Mouse (Mus musculus): Measurements from ENCODE around the gene Sypl2.
"Not testable (repeated sequence)": the region's sequence is repeated elsewhere in the genome, so short reads cannot be mapped to it uniquely, and the experiment has no call there.

Sypl2 gene

DNA sequence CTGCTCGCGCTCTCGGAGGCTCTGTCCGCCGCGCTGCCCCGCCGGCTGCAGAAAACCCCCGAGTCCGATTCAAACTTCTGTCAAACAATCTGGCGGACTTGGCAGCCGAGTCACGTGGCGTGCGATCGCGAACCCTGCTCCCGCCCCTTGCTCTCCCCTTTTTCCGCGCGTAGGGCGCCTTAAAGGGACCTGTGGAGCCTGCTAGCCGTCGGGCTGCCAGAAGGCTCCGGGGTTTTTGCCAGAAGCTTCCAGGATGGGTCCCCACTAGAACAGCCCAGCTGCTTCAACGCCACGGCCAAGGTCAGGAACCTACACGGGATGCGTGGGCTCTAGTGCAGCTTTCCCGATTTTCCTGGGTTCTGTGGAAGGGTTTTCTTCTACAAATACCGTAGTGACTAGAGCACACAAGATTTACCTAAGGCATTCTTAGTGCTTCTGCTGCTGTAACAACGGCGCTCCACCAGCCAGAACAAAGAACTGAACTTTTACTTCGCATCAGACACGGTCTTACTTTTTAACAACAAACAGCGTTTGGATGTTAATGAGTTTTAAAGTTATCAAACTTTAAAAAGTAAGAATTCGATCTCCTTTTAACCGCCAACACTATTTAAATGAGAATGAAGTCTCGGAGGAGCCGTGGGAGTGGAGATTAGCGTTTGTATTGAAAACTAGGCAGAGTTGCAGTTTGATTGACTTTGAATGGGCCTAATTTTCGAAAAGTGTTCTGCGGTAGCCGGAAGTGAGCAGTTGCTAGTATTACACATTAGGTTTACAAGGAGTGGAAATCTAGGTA is at the start of gene Sypl2:
Gene Sypl2 (minus strand): TSS at position 91 of the 793 bp plus-strand sequence.
- in situ Hi-C loops (cut with MboI, MseI): no loop called here

GRCm38 (mm10) chr3:108259319-108259718 is 32.9 kb upstream of the Sypl2 start:
- in situ Hi-C loops (cut with MboI, MseI): no loop called here

- in situ Hi-C loops (cut with MboI, MseI): no loop called here
These were observed 31.5 kb upstream of the Sypl2 start for GRCm38 (mm10) chr3:108257831-108258500.

DNA sequence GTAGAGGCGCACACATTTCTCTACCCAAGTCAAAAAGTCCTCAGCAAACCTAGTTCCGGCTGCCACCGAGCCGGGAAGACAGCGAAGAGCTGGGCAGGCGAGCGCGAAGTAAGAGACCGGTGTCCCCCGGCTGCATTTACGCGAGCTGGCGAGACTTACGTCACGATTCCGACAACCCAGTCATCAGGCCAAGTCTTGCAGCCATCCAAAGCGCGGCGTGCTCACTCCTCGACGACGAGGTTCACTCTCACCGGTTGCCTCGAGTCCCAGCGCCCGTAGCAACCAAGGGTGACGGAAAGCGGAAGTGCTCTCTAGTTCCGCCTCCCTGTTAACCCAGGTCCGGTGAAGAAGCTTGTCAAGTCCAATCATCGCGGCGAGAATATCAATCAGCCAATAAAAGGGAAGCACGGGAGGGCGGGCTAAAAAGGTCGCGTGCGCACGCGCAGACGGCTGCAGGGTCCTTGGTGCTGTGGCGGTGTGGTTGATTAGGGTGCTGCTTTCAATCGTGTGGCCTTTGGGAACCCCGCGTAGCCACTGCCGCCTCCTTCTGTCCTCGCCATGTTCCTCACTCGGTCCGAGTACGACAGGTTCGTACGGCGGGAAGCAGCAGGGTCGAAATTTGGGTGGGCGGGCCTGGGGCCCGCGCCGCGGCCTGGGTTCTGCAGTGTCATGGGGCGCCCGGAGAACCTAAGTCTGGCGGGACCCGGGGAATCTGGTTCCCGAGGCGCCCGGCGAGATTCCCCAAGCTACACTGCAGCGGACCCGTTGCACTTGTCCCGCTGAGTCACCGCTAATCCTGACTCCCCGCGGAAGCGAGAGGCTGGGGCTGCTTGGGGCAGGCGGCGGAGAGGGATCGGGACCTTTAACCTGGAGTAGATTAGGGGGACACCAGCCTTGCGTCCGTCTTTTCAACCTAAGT is 30.5 kb upstream of the Sypl2 start, which contains the start of gene Psma5:
Gene Psma5 (plus strand): TSS at position 208 of the 919 bp plus-strand sequence.
- in situ Hi-C loops (cut with MboI, MseI): no loop called here

GRCm38 (mm10) chr3:108246857-108247256 is 20.4 kb upstream of the Sypl2 start:
- in situ Hi-C loops (cut with MboI, MseI): no loop called here

DNA sequence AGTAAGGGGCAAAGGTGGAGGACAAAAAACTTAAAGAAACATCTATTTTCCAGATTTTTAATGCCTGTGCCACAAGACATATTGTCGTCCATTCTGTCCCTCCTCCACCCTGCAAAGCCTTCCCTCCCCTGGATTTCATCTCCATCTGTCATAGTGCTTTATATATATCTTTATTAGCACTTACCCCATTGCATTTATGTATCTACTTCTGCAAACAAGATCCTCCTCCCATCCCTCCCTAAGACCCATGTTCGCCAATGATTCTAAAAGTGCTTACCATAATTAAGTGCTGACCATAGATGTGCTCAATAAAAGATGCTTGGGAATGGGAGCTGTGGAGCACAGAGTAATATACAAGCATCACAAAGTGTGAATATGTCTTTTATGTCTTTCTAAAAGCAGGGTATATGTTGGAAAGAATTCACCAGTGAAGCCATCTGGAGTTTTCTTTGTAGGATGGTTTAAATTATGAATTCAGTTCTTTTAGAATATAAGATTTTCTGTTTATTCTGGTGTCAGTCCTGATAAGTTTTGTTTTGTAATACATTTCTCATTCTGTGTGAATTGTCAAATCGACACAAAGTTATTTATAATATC is 14.9 kb upstream of the Sypl2 start:
- in situ Hi-C loops (cut with MboI, MseI): no loop called here

DNA sequence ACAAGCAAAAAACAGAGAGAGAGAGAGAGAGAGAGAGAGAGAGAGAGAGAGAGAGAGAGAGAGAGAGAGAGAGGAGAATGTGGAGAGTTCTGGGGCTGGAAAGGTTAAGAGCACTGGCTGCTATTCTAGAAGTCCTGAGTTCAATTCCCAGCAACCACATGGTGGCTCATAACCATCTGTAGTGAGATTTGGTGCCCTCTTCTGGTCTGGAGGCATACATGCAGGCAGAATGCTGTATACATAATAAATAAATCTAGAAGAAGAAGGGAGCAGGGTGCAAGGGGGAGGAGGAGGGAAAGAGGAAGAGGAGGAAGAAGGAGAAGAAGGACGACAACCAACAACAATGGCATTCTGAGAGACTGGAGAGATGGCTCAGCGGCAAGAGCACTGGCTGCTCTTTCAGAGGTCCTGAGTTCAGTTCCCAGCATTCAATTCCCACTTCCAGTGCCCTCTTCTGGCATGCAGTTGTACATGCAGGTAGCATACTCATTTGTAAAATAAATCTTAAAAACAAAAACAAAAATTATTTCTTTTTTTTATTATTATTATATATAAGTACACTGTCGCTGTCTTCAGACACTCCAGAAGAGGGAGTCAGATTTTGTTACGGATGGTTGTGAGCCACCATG is 11.1 kb upstream of the Sypl2 start:
- in situ Hi-C loops (cut with MboI, MseI): not testable (repeated sequence)

DNA sequence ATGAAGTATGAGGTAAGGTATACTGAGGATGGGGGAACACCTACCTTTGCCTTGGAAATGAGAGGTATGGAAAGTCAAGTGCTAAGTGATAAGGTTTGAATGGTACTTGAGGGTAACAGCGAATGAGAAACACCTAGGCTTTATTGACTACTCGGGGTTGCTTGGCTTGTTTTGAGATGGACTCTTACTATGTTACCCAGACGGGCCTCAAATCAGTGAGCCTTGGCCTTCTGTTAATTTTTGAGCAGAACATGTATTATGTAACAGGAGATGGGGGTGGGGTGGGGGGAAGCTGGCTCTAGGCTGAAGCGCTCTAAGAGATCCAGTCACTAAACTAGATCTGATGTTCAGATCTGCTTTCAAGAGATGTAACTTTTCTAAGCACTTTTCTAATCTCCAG is 5.2 kb upstream of the Sypl2 start:
- in situ Hi-C loops (cut with MboI, MseI): no loop called here

GRCm38 (mm10) chr3:108227521-108227920 is 1.1 kb upstream of the Sypl2 start:
- in situ Hi-C loops (cut with MboI, MseI): no loop called here

- in situ Hi-C loops (cut with MboI, MseI): no loop called here
These were observed 514 bp downstream of the Sypl2 start for GRCm38 (mm10) chr3:108225711-108226557.

DNA sequence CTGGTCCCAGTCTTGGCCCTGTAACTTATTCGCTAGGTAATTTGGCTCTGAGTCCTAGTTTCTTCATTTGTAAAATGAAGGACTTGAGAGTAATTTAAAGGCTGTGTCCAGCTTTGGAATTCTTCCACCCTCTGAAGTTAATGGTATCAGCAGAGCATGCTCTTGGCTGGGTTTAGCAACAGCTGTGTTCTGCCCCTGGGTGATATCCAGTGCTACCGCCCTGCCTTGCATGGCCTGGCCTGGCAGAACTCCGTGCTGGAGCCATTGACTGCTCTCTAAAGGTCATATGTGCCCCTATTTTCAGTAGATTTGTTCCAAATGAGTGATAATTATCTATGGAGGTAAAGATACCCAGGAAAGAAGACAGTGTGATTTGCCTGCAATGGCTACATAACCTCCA is 5.8 kb downstream of the Sypl2 start:
- in situ Hi-C loops (cut with MboI, MseI): no loop called here

GRCm38 (mm10) chr3:108214734-108215133 is 11.7 kb downstream of the Sypl2 start:
- in situ Hi-C loops (cut with MboI, MseI): no loop called here

DNA sequence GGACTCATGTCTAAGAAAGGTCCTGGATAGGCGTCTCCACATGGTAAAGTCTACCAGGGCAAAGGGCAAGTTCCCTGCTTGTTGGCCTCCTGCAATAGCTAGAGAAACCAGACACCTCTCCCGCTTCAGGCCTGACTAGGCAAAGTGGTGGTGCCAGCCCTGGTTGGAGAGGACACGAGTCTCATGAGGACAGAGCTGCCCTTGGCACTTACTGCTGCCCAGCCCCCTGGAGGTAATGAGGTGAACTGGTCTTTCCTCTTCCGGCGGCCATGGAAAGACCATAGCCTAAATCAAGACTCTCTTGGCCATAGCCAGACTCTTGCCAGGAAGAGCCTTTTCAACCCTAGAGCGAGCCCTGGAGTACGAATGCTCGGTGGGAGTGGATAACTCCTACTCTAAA is 14.0 kb downstream of the Sypl2 start:
- in situ Hi-C loops (cut with MboI, MseI): no loop called here

- in situ Hi-C loops (cut with MboI, MseI): no loop called here
These were observed 14.6 kb downstream of the Sypl2 start for GRCm38 (mm10) chr3:108211845-108212244.

- in situ Hi-C loops (cut with MboI, MseI): no loop called here
These were observed 15.7 kb downstream of the Sypl2 start, which contains the start of gene Atxn7l2 for GRCm38 (mm10) chr3:108210771-108211139. Gene Atxn7l2, minus strand, starts transcription at chr3:108210934.

- in situ Hi-C loops (cut with MboI, MseI): no loop called here
These were observed 16.3 kb downstream of the Sypl2 start for GRCm38 (mm10) chr3:108209946-108210770.

- in situ Hi-C loops (cut with MboI, MseI): no loop called here
These were observed 16.9 kb downstream of the Sypl2 start for GRCm38 (mm10) chr3:108209536-108209935.

DNA sequence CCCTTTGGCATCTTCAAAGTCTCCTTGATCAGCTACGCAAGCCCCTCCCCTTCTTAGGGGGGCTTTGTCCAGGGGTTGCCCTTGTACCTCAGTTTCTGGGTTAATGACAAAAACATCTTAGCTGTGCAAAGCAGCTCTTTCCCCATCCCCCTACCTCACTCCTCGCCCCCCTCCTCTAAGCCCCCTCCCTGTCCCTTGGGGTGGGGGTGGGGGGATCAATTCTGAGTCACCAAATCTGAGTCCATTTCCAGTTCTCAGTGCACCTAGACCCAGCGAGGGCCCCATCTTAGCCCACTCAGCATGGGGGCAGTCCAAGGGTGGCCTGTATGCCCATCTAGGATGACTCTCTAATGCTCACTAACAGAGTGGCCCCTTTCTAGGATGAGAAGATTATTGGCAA is 17.4 kb downstream of the Sypl2 start:
- in situ Hi-C loops (cut with MboI, MseI): no loop called here

GRCm38 (mm10) chr3:108206731-108207375 is 19.6 kb downstream of the Sypl2 start:
- in situ Hi-C loops (cut with MboI, MseI): no loop called here

All from T-helper 1 cell (primary cell).